Mouse (Mus musculus) midbrain, embryonic 10.5 days (tissue): Measurements from ENCODE around the gene Letm1. TPM values are rescaled to one million over a fixed set of nuclear protein-coding genes. Genes with fewer than 3 reads are reported as not detected.
A peak's percentile ranks its signal among the peaks of the same experiment; 100 is the strongest.

Source experiments
- DNase-seq: peaks from one replicate; pipeline ENCODE4 v3.0.0-alpha.2; 2017; ENCODE audit warnings: low spot score
- H3K27ac ChIP-seq: fragments of 300-500 bp; sonication (generic); replicated peaks from 2 replicates; pipeline ENCODE4 v1.5.1; 2016; ENCODE audit warnings: mild to moderate bottlenecking
- H3K27me3 ChIP-seq: fragments of 300-500 bp; sonication (generic); 2 replicates; pipeline ENCODE4 v1.6.1; 2016; ENCODE audit warnings: low read depth, mild to moderate bottlenecking; ENCODE audit not compliant: poor library complexity, severe bottlenecking
- H3K36me3 ChIP-seq: fragments of 300-500 bp; sonication (generic); 2 replicates; pipeline ENCODE4 v1.6.1; 2016; ENCODE audit warnings: mild to moderate bottlenecking, moderate library complexity
- H3K4me1 ChIP-seq: fragments of 300-500 bp; sonication (generic); 2 replicates; pipeline ENCODE4 v1.6.1; 2016
- H3K4me3 ChIP-seq: fragments of 300-500 bp; sonication (generic); 2 replicates; pipeline ENCODE4 v1.5.1; 2016; ENCODE audit warnings: mild to moderate bottlenecking, moderate library complexity
- H3K9me3 ChIP-seq: fragments of 300-500 bp; sonication (generic); replicated peaks from 2 replicates; pipeline ENCODE4 v1.6.1; 2016; ENCODE audit warnings: mild to moderate bottlenecking
- WGBS: fragments of 180-500 bp; shearing (Covaris S2); methylation state at CpG from one replicate; pipeline ENCODE4 v1.1.7; 2016; 5-methylcytosine and 5-hydroxymethylcytosine counted together
- polyA plus RNA-seq: library from polyadenylated mRNA; unstranded; fragments of >200 nt; fragmentation: Nextera tagmentation; extraction: Ambion mirVana; gene quantifications from 2 replicates; pipeline ENCODE4 v1.2.1, GENCODE M21; 2016

Letm1 gene
- polyA plus RNA-seq, 1 experiment from 2014 or later, result 47.7 TPM

DNA sequence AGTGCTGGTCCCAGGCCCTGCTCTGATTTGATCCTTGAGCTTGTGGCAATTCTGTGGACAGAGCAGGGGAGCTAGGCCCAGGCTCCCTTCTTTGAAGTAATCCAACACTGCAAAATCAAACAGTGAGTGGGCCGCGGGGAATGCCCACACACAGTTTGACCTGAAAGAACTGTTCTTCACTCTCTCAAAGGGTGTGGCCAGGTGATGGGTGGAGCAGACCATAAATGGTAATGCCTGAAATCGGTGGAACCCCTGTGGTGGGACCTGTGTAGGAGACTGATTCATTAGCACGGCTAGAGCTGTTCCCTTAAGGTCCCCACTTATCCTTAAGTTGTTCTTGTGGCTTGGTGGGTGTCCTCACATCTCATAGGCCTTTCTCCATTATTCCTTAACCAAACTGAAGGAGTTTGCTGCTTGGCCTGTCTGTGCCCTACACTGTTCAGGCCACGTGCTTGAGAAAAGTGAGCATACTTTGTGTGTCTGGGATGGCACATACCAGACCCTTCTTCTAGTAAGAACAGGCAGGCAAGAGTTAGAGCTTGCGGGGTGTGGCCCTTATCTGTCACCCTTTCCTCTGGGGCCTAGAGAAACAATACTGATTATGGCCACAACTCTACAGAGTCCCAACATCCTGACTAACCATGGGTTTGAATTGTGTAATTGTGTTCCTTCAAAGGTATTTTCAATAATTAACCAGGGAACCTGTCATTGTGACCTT, 33.5 kb upstream of the Letm1 start:
- no peaks in the 10 kb centered on the region for H3K9me3 ChIP-seq
- no peak for DNase-seq
- no peak overlapping the region for H3K4me3 ChIP-seq
- no peaks in the 10 kb centered on the region for H3K36me3 ChIP-seq
- H3K4me1 ChIP-seq, result peaks cover 29% of the 10 kb centered on the region
- 85% methylated on average over 6 of the region's 6 CpGs for WGBS
- no peaks in the 10 kb centered on the region for H3K27me3 ChIP-seq
- H3K27ac ChIP-seq, result no peak overlapping the region

- Histone ChIP-seq H3K4me1 (no peaks in the 10 kb centered on the region), H3K27me3 (no peaks in the 10 kb centered on the region), H3K27ac (no peak overlapping the region), H3K9me3 (no peaks in the 10 kb centered on the region), H3K4me3 (no peak overlapping the region), H3K36me3 (no peaks in the 10 kb centered on the region)
- DNase-seq, result no peak
- WGBS, result 85% methylated on average over 4 of the region's 4 CpGs
Observed at GRCm38 (mm10) chr5:33811519-33811918, 28.9 kb upstream of the Letm1 start.

DNA sequence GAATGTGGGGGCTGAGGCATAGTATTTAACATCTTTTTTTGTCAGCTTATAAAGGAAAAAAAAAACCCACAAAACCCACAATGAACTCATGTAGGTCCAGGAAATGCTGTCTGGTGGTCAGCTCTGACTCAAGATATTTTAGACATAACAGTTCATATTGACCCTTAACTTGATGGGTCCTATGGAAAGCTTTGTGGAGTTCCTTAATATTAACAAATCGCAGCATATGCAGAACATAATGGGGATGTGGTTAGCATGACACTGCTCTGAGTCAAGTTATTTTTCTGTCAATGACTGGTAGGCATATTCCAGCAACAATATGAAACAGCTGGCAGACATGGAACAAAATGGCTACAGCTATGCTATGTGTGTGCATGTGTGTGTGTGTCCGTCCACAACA, 20.7 kb upstream of the Letm1 start:
- Histone ChIP-seq H3K27me3 (no peaks in the 10 kb centered on the region), H3K4me3 (no peak overlapping the region), H3K9me3 (peaks cover 24% of the 10 kb centered on the region), H3K36me3 (no peaks in the 10 kb centered on the region), H3K27ac (no peak overlapping the region), H3K4me1 (no peaks in the 10 kb centered on the region)
- no peak for DNase-seq
- 80% methylated on average over 2 of the region's 2 CpGs for WGBS

GRCm38 (mm10) chr5:33791912-33792643, 9.5 kb upstream of the Letm1 start:
- DNase-seq, result no peak
- Histone ChIP-seq H3K27me3 (no peaks in the 10 kb centered on the region), H3K4me3 (no peak overlapping the region), H3K9me3 (no peaks in the 10 kb centered on the region), H3K27ac (no peak overlapping the region), H3K36me3 (no peaks in the 10 kb centered on the region), H3K4me1 (no peaks in the 10 kb centered on the region)
- 81% methylated on average over 5 of the region's 5 CpGs for WGBS

GRCm38 (mm10) chr5:33782999-33783390, 378 bp upstream of the Letm1 start:
- Histone ChIP-seq H3K4me1 (peaks cover 26% of the 10 kb centered on the region), H3K27me3 (no peaks in the 10 kb centered on the region), H3K4me3 (peak overlapping the region; percentile 93), H3K36me3 (peaks cover 6% of the 10 kb centered on the region), H3K9me3 (no peaks in the 10 kb centered on the region), H3K27ac (peak overlapping the region; percentile 94)
- 13% methylated on average over 6 of the region's 6 CpGs for WGBS
- no peak for DNase-seq

GRCm38 (mm10) chr5:33781964-33782344, 663 bp downstream of the Letm1 start:
- H3K36me3 ChIP-seq, result peaks cover 16% of the 10 kb centered on the region
- no peaks in the 10 kb centered on the region for H3K27me3 ChIP-seq
- peak overlapping the region; percentile 93 for H3K4me3 ChIP-seq
- DNase-seq, result no peak
- H3K4me1 ChIP-seq, result peaks cover 26% of the 10 kb centered on the region
- peak overlapping the region; percentile 94 for H3K27ac ChIP-seq
- H3K9me3 ChIP-seq, result no peaks in the 10 kb centered on the region
- WGBS, result 8% methylated on average over 11 of the region's 11 CpGs

DNA sequence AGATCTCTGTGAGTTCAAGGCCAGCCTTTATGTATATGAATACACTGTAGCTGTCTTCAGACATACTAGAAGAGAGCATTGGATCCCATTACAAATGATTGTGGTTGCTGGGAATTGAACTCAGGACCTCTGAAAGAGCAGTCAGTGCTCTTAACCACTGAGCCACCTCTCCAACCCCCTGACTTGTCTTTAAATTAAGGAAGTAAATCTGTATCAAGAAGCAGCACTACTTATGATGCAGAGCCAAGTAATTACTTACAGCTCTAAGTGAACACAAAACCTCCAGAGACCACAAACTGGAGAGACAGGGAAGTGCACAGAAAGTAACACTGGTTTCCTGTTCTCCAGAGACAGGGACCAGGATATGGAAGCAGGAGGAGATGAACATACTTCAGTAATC, 5.4 kb downstream of the Letm1 start:
- H3K27ac ChIP-seq, result no peak overlapping the region
- no peaks in the 10 kb centered on the region for H3K27me3 ChIP-seq
- H3K4me1 ChIP-seq, result peaks cover 15% of the 10 kb centered on the region
- no peak for DNase-seq
- H3K36me3 ChIP-seq, result peaks cover 47% of the 10 kb centered on the region
- H3K9me3 ChIP-seq, result no peaks in the 10 kb centered on the region
- no peak overlapping the region for H3K4me3 ChIP-seq

GRCm38 (mm10) chr5:33743481-33743880, 39.1 kb downstream of the Letm1 start:
- Histone ChIP-seq H3K9me3 (no peaks in the 10 kb centered on the region), H3K27ac (no peak overlapping the region), H3K4me1 (no peaks in the 10 kb centered on the region), H3K36me3 (peaks cover 95% of the 10 kb centered on the region), H3K27me3 (no peaks in the 10 kb centered on the region), H3K4me3 (no peak overlapping the region)
- DNase-seq, result no peak
- 94% methylated on average over 8 of the region's 8 CpGs for WGBS

GRCm38 (mm10) chr5:33740548-33740947, 42.1 kb downstream of the Letm1 start:
- WGBS, result 87% methylated on average over 4 of the region's 4 CpGs
- Histone ChIP-seq H3K27me3 (no peaks in the 10 kb centered on the region), H3K27ac (no peak overlapping the region), H3K4me3 (no peak overlapping the region), H3K9me3 (no peaks in the 10 kb centered on the region), H3K4me1 (no peaks in the 10 kb centered on the region), H3K36me3 (peaks cover 82% of the 10 kb centered on the region)
- no peak for DNase-seq

GRCm38 (mm10) chr5:33738341-33738740, 44.3 kb downstream of the Letm1 start:
- H3K4me3 ChIP-seq, result no peak overlapping the region
- no peak for DNase-seq
- H3K36me3 ChIP-seq, result peaks cover 82% of the 10 kb centered on the region
- H3K27ac ChIP-seq, result no peak overlapping the region
- H3K9me3 ChIP-seq, result no peaks in the 10 kb centered on the region
- H3K4me1 ChIP-seq, result no peaks in the 10 kb centered on the region
- no peaks in the 10 kb centered on the region for H3K27me3 ChIP-seq

GRCm38 (mm10) chr5:33737903-33738321, 44.7 kb downstream of the Letm1 start:
- no peak overlapping the region for H3K4me3 ChIP-seq
- H3K27me3 ChIP-seq, result no peaks in the 10 kb centered on the region
- no peak overlapping the region for H3K27ac ChIP-seq
- no peaks in the 10 kb centered on the region for H3K9me3 ChIP-seq
- no peaks in the 10 kb centered on the region for H3K4me1 ChIP-seq
- 29% methylated on average over 7 of the region's 7 CpGs for WGBS
- H3K36me3 ChIP-seq, result peaks cover 82% of the 10 kb centered on the region
- DNase-seq, result peak; percentile 78

DNA sequence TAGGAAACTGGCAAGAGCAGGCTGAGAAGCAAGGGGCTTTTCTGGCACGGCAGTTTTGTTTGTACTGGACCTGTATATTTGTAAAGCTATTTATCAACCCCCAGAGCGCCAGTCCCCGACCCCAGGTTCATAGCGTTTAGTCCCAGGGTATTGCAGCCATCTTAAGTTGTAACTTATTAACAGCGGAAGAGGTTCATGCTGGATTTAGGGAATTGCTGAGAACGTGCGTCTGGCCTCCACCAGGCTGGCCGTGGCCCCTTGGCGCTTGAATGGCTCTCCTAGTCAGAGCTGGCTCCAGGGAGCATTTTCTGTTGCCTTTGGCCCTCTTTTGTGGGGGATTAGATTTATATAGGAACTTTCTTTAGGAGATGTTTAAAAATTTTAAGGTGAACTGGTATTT, 46.4 kb downstream of the Letm1 start:
- Histone ChIP-seq H3K36me3 (peaks cover 82% of the 10 kb centered on the region), H3K27me3 (peaks cover 16% of the 10 kb centered on the region), H3K4me3 (no peak overlapping the region), H3K27ac (no peak overlapping the region), H3K9me3 (no peaks in the 10 kb centered on the region), H3K4me1 (peaks cover 3% of the 10 kb centered on the region; the same call in 1 of the 2 replicates)
- no peak for DNase-seq
- WGBS, result 82% methylated on average over 9 of the region's 9 CpGs

DNA sequence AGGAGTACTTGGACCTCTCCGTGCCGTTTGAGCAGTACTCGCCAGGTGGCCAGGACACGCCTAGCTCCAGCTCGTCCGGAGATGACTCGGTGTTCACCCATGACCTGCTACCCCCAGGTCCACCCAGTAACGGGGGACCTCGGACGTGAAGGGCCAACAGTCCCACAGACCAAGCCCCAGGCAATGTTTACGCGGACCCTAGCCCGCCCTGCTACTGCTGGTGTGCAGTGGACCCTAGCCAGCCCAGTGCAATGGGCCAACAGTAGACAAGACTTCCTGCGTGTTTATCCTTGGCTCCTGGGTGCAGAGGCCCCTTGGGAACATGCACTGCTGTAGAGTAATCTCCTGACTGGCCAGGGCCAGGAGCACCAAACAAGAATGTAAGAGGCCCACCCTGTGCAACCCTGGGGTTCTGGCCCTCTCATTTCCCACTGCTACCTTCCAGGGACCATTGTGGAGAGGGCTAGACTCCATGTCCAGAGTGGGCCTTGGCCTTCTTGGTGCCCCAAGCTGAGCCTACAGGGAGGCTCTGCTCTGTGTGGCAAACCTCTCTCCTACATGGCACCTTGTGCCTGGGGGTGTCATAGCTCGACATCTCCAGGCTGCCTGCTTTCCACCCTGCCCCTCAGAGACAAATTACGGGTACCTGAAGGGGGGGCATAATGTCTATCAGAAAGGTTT, 47.1 kb downstream of the Letm1 start:
- peaks cover 82% of the 10 kb centered on the region for H3K36me3 ChIP-seq
- no peak overlapping the region for H3K27ac ChIP-seq
- no peak overlapping the region for H3K4me3 ChIP-seq
- H3K27me3 ChIP-seq, result peaks cover 22% of the 10 kb centered on the region
- no peak for DNase-seq
- H3K4me1 ChIP-seq, result peaks cover 3% of the 10 kb centered on the region
- H3K9me3 ChIP-seq, result no peaks in the 10 kb centered on the region
- 93% methylated on average over 16 of the region's 16 CpGs for WGBS
